Mouse (Mus musculus): ENCODE results near the gene Cdk14.

DNA sequence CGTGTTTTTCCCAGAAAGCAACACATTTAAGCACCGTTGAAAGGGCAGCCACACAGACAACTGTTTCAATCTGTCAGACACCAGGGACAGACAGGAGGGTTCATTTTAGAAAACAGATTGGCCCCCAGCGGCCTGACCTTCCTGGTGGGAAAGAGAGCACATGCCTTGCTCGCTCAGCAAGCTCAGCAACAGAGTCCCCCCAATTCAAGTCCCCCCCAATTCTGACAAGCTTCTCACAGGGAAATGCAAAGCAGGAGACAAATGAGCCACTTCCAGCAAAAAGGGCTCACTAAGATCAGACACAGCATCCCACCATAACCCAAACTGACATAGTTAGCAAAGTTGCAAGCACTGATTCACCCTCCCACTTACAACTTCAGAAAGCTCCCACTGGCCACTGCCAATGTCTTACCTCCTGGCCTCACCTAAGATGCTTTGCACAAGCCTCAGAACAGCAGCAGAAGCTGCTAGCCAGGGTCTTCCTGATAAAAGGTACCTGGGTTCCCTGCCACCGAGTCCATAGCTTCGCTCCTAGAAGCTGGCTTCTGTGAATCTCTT, 551.5 kb downstream of the Cdk14 start:
- no peak for TF ChIP-seq POLR2A (IDR thresholded peaks at IDR 0.05; ENCODE audit: insufficient read length, low read depth)
- no peak for TF ChIP-seq POLR2AphosphoS2 (IDR thresholded peaks at IDR 0.05; ENCODE audit: insufficient read length, low read depth)
- TF ChIP-seq USF1 (IDR thresholded peaks at IDR 0.05; ENCODE audit: low read depth): no peak
- no peak for TF ChIP-seq MAX (IDR thresholded peaks at IDR 0.05; ENCODE audit: low read depth)
- TF ChIP-seq MYOD1 (IDR thresholded peaks at IDR 0.05; ENCODE audit: control insufficient read depth in 1 of 3, insufficient read length in 2 of 3, low read depth in 2 of 3): no peak
